Mouse (Mus musculus) hindbrain, embryonic 10.5 days (tissue): ENCODE results near the gene Speg. TPM values are rescaled to one million over a fixed set of nuclear protein-coding genes. Genes with fewer than 3 reads are reported as not detected.

Experiments
- DNase-seq: peaks from one replicate; pipeline ENCODE4 v3.0.0-alpha.2; 2017; ENCODE audit warnings: low spot score
- H3K27ac ChIP-seq: fragments of 300-500 bp; sonication (generic); 2 replicates; pipeline ENCODE4 v1.5.1; 2016; ENCODE audit warnings: mild to moderate bottlenecking, moderate library complexity
- H3K27me3 ChIP-seq: fragments of 300-500 bp; sonication (generic); 2 replicates; pipeline ENCODE4 v1.6.1; 2016; ENCODE audit warnings: mild to moderate bottlenecking; ENCODE audit not compliant: poor library complexity, insufficient read depth, severe bottlenecking
- H3K36me3 ChIP-seq: fragments of 300-500 bp; sonication (generic); 2 replicates; pipeline ENCODE4 v1.6.1; 2016; ENCODE audit warnings: mild to moderate bottlenecking, moderate library complexity
- H3K4me1 ChIP-seq: fragments of 300-500 bp; sonication (generic); replicated peaks from 2 replicates; pipeline ENCODE4 v1.6.1; 2016; ENCODE audit warnings: mild to moderate bottlenecking
- H3K4me3 ChIP-seq: fragments of 300-500 bp; sonication (generic); 2 replicates; pipeline ENCODE4 v1.5.1; 2016; ENCODE audit warnings: mild to moderate bottlenecking, moderate library complexity
- H3K9me3 ChIP-seq: fragments of 300-500 bp; sonication (generic); 2 replicates; pipeline ENCODE4 v1.6.1; 2016; ENCODE audit warnings: mild to moderate bottlenecking, moderate library complexity
- WGBS: fragments of 180-500 bp; shearing (Covaris S2); methylation state at CpG from one replicate; pipeline ENCODE4 v1.1.7; 2016; 5-methylcytosine and 5-hydroxymethylcytosine counted together
- polyA plus RNA-seq: library from polyadenylated mRNA; unstranded; fragments of >200 nt; fragmentation: Nextera tagmentation; extraction: Ambion mirVana; gene quantifications from 2 replicates; pipeline ENCODE4 v1.2.1, GENCODE M21; 2016

The Speg gene
- polyA plus RNA-seq, 1 experiment from 2014 or later = 20.2 TPM

DNA sequence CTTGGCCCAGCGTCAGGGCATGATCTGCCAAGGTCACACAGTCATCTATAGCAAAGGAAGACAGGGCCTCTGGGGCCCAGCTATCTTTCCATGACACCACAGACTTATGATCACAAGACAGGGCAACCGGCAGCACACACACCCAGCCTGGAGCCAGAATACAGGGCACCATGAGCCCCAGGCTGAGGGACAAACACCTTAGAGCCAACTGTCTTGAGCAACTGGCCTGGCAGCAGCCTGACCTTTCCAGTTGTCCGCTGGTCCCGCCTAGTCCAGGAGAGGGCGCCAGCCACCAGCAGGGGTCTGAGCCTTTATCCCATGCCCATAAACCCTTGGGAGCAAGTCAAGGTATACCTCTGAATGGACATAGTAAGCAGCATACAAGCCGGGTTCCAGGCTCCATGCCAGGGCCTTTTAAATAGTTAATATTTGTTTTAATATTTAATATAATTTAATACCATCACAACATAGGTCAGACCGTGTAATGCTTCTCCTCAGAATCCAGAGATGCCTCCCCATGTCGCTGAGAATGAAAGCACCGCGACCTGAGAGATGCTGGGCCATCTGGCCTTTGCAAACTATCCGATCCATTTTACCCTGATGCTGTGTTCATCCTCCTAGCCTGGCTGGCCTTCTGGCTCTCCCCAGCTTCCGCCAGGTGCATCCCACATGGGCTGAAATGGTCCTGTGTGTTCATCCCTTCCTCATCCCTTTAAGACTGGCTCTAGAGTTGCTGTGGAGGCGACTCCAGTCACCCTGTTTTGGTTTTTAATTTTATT, 3.6 kb upstream of the Speg start:
- peak; percentile 57 for DNase-seq
- H3K9me3 ChIP-seq = no peaks in the 10 kb centered on the region
- peaks cover 45% of the 10 kb centered on the region for H3K27me3 ChIP-seq
- WGBS = 60% methylated on average over 13 of the region's 13 CpGs
- H3K4me1 ChIP-seq = peaks cover 53% of the 10 kb centered on the region
- H3K27ac ChIP-seq = no peak overlapping the region
- no peak overlapping the region for H3K4me3 ChIP-seq
- no peaks in the 10 kb centered on the region for H3K36me3 ChIP-seq

DNA sequence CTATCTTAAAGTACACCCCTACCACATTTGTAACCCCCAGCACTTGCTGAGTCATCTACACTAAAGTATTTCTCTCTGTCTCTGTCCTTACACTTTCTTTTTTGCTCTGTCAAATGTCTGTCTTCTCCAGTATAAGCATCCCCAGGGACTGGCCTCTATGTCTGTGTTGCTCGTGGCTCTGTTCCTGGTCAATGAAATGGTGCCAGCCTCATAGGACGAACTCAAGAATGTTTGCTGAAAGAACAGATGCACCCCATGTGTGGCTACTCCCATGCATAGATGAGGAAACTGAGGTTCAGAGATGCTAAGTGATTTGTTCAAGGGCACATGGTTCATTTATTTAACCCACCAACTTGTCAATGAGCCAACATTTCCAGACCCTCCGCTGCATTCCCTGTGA, 2.6 kb upstream of the Speg start:
- Histone ChIP-seq H3K9me3 (no peaks in the 10 kb centered on the region), H3K27me3 (peaks cover 51% of the 10 kb centered on the region), H3K27ac (no peak overlapping the region), H3K4me1 (peaks cover 48% of the 10 kb centered on the region), H3K36me3 (no peaks in the 10 kb centered on the region), H3K4me3 (no peak overlapping the region)
- no peak for DNase-seq
- WGBS = 77% methylated on average over 3 of the region's 3 CpGs

DNA sequence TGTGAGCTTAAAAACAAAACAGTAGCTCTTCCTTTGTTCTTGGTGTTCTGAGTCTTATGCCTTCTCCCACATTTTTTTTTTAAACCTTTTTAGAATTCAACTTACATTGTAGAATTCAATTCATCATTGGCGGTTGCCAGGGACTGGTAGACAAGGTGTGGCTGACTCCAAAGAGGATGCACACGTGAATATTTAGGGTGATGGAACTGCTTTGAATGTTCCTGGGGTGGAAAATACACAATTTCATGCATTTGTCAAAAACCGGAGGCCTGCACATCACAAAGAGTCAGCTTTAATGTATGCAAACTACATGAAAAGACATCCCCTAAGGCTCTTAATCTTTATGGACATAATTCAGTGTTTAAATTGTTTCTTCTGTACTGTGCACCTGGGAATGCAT, 1.8 kb upstream of the Speg start:
- H3K4me3 ChIP-seq = no peak overlapping the region
- H3K36me3 ChIP-seq = no peaks in the 10 kb centered on the region
- H3K4me1 ChIP-seq = peaks cover 48% of the 10 kb centered on the region
- WGBS = 61% methylated on average over 3 of the region's 3 CpGs
- H3K27me3 ChIP-seq = peaks cover 57% of the 10 kb centered on the region
- DNase-seq = no peak
- H3K27ac ChIP-seq = no peak overlapping the region
- H3K9me3 ChIP-seq = no peaks in the 10 kb centered on the region

DNA sequence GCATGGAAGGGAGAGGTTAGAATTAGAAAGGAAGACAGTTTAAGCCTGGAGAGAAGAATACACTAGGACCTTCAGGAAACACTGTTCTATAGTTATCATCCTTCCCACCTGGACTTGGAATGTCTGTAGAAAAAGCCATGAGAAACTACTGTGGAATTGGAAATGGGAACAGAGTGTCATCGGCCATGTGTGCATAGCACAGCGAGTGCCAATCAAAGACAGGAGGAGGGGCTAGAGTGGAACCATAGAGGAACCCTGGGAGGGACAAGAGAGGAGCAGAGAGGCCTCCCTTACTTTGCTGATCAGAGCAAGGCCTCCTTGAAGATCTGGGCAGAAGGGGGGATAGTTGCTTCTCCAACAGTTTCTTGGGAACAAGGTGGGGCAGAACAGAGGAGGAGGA, 4.1 kb downstream of the Speg start:
- peaks cover 87% of the 10 kb centered on the region for H3K27me3 ChIP-seq
- 80% methylated on average over 2 of the region's 2 CpGs for WGBS
- peak overlapping the region; percentile 16; the same call in 1 of the 2 replicates for H3K27ac ChIP-seq
- no peak for DNase-seq
- peaks cover 64% of the 10 kb centered on the region for H3K4me1 ChIP-seq
- no peaks in the 10 kb centered on the region for H3K9me3 ChIP-seq
- H3K36me3 ChIP-seq = no peaks in the 10 kb centered on the region
- H3K4me3 ChIP-seq = no peak overlapping the region

DNA sequence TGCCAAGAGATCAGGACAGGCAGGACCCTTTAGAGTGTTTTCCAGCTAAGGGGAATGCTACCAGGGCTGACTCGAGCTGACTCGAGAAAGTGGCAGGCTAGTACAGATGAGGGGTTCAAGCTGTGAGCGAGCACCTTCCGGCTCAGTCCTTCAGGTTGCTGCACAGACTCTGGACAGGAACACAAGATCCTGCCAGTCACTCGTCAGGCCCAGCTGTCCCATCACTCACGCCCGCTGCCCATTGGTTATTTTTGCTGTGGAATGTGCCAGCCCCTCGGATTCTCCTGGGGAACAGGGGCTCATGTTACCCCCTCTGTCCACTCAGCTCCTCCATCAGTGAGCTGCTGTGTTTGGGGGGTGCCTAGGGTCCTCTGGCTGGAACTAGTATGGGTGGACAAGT, 4.8 kb downstream of the Speg start:
- DNase-seq = no peak
- H3K27ac ChIP-seq = 0 out of 2 replicates have a peak overlapping the region, but pooled peaks have one; percentile 35
- H3K27me3 ChIP-seq = peaks cover 87% of the 10 kb centered on the region
- H3K9me3 ChIP-seq = no peaks in the 10 kb centered on the region
- 58% methylated on average over 8 of the region's 8 CpGs for WGBS
- no peak overlapping the region for H3K4me3 ChIP-seq
- no peaks in the 10 kb centered on the region for H3K36me3 ChIP-seq
- H3K4me1 ChIP-seq = peaks cover 63% of the 10 kb centered on the region

DNA sequence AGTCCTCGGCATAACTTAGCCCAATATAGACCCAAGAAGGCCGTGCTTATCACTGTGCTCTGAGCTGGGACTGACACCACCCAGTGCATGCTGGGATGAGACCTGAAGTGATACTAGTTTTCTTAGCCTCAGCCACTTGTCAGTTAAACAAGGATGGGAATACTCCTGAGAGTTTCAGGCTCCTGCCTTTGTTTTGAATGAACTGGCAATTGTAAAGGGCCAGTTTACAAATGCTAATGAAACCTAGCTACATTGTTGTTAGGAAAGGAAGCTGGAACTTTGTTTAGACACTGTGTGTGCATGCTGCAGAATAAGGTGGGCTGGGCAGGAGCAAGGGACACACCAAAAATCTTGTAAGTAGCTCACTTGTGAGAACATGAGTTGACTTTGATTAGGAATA, 5.9 kb downstream of the Speg start:
- Histone ChIP-seq H3K36me3 (no peaks in the 10 kb centered on the region), H3K9me3 (no peaks in the 10 kb centered on the region), H3K27me3 (peaks cover 87% of the 10 kb centered on the region), H3K27ac (no peak overlapping the region), H3K4me3 (no peak overlapping the region), H3K4me1 (peaks cover 63% of the 10 kb centered on the region)
- DNase-seq = no peak
- 42% methylated on average over 2 of the region's 2 CpGs for WGBS

DNA sequence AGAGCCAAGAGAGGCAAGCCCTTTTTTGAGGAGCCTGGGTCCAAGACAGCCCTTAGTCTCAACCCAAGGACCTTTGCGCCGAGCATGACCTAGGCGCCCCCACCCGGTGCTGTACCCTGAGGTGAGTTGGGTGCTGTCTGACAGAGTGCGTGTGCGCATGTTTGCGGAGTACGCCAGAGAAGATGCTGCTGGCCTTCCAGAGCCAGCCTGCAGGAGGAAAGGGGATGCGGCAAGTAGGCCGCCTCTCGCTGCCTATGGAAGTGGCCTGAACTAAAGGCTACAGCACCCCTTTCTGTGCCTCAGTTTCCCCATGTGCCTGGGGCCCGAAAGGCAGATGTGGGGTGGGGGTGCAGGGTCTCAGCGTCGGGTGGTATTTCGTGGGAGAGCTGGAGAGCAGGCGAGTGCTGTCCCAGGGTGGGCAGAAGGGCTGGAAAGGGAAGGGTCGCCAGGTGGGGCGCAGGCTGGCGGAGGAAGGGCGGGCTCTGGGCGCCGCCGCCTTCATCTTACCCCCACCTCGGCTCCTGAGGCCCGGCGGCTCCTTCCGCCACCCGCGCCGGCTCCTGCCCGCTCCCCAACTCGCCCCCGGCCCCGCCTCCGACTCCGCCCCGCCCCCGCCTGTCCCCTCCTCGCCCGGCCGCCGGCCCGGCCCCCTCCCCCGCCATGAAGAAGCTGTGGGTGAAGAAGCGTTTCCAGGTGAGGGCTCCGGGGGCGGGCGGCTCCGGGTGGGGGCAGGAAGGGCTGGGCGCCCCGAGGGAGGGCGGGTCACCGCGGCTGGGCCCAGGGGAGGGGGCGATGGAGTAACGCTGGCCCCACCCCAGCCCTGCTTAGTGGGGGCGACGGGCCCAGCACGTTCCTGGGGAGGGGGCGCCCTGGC, 6.6 kb downstream of the Speg start:
- H3K4me3 ChIP-seq = peak overlapping the region; percentile 64
- 2% methylated on average over 58 of the region's 60 CpGs for WGBS
- H3K27me3 ChIP-seq = peaks cover 87% of the 10 kb centered on the region
- peak overlapping the region; percentile 90 for H3K27ac ChIP-seq
- peak; percentile 67 for DNase-seq
- peaks cover 66% of the 10 kb centered on the region for H3K4me1 ChIP-seq
- H3K9me3 ChIP-seq = no peaks in the 10 kb centered on the region
- H3K36me3 ChIP-seq = no peaks in the 10 kb centered on the region

DNA sequence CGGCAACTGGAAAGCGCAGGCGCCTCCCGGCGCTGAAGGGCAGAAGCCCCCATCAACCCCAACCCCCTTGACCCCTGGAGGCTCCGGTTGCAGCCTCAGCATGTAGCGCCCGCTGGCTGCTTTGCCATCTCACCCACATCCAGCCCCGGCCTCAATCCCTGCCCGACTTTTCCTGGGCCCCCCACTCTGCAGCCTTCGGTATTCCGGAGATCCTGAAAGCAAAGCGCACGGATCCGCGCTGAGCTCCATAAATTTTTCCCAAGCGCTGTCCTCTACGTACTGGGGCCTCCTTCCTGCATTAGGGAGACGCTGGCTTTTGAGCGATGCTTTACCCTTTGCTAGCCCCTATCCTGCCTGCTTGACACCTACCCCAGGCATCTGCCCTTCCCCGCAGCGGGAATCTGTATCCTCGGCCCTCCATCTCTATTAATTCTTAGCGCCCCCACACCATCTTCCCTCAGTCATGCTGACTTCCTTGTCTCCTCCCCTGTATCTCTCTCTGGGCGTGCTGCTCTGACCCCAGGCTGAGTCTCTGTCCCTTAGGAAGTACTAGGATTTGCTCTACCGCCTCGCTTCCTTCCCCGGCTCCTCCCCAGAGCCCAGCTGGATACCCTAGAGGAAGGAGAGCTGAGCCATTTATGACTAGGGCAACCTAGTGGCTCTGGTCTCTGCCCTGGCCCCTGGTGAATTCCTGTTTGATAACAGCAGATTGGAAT, 7.4 kb downstream of the Speg start:
- 1% methylated on average over 28 of the region's 28 CpGs for WGBS
- Histone ChIP-seq H3K9me3 (no peaks in the 10 kb centered on the region), H3K27me3 (peaks cover 87% of the 10 kb centered on the region), H3K36me3 (no peaks in the 10 kb centered on the region), H3K4me1 (peaks cover 74% of the 10 kb centered on the region), H3K27ac (peak overlapping the region; percentile 90), H3K4me3 (peak overlapping the region; percentile 64)
- DNase-seq = peak; percentile 53

DNA sequence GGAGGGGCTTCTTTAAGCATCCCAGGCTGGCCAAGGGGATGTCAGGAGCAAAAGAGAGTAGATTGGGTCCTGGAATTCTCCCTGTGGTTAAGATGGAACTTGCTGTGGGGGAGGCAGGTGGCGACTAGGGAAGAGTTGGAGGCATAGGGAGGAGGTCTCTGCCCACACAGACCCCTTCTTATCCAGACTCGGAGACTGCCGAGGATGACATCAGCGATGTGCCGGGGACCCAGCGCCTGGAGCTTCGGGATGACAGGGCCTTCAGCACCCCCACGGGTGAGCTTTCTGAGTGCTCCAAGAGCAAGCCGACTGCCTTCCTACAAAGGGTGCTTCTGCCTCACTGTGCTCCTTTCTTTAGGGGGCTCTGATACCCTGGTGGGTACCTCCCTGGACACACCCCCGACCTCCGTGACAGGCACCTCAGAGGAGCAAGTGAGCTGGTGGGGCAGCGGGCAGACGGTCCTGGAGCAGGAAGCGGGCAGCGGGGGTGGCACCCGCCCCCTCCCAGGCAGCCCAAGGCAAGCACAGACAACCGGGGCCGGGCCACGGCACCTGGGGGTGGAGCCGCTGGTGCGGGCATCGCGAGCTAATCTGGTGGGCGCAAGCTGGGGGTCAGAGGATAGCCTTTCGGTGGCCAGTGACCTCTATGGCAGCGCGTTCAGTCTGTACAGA, 9.5 kb downstream of the Speg start:
- 87% methylated on average over 27 of the region's 27 CpGs for WGBS

DNA sequence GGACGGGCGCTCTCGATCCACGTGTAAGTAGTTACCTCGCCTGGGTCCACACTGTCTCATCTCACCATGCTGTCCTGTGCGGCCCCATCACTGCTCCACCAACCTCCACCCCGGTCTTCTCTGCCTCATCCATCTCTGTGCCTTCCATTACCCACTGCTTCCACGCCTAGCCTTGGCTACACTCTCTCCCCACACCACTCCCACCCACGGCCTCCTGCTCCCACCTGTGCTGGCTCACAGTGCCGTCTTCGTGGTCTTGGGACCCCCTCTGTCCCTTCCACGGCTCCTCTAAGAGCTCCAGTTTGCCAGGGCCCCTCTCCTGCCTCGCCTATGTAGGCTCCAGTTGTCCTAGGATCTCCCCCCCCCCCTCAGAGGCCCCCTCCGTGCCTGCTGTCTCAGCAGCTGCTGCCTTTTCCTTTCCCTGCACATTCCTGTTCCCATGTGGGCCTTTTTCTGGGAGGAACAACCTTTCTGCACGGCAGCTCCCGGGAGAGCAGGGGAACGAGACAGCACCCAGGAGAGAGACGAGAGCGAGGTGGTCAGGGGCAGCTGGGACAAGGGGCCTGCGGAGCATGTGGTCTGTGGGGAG, 10.1 kb downstream of the Speg start:
- H3K4me3 ChIP-seq = no peak overlapping the region
- H3K9me3 ChIP-seq = no peaks in the 10 kb centered on the region
- no peak for DNase-seq
- peak overlapping the region; percentile 54 for H3K27ac ChIP-seq
- H3K27me3 ChIP-seq = peaks cover 87% of the 10 kb centered on the region
- H3K4me1 ChIP-seq = peaks cover 83% of the 10 kb centered on the region
- WGBS = 70% methylated on average over 20 of the region's 20 CpGs
- H3K36me3 ChIP-seq = 0 out of 2 replicates have a peak, but pooled peaks cover 2% of the 10 kb centered on the region

More for the DNA sequence above, 9.5 kb downstream of the Speg start:
- peaks cover 87% of the 10 kb centered on the region for H3K27me3 ChIP-seq
- H3K4me3 ChIP-seq = no peak overlapping the region
- H3K27ac ChIP-seq = peak overlapping the region; percentile 54; the same call in 1 of the 2 replicates
- H3K36me3 ChIP-seq = no peaks in the 10 kb centered on the region
- H3K4me1 ChIP-seq = peaks cover 90% of the 10 kb centered on the region
- no peak for DNase-seq
- H3K9me3 ChIP-seq = no peaks in the 10 kb centered on the region

DNA sequence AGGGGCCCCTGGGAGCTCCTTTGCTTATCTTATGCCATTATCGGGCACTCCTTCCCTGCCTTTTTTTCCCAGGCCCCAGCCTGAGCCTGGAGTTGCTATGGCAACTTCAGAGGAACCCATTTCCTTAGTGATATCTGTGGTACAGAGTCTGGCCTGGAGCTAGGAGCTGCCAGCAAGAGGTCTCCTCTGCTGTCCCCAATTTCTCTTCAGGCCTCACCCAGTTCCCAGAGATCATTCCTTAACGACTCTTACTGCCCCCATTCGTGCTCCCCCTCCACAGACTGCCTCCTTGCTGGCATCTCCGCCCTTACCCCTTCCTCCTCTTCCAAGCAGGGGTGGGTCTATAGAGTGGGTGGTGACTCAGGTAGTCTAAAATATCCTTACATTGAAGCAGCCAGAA, 11.1 kb downstream of the Speg start:
- peaks cover 75% of the 10 kb centered on the region for H3K4me1 ChIP-seq
- no peak overlapping the region for H3K4me3 ChIP-seq
- H3K9me3 ChIP-seq = no peaks in the 10 kb centered on the region
- 29% methylated on average over 4 of the region's 4 CpGs for WGBS
- peaks cover 86% of the 10 kb centered on the region for H3K27me3 ChIP-seq
- 0 out of 2 replicates have a peak, but pooled peaks cover 3% of the 10 kb centered on the region for H3K36me3 ChIP-seq
- no peak for DNase-seq
- H3K27ac ChIP-seq = no peak overlapping the region

DNA sequence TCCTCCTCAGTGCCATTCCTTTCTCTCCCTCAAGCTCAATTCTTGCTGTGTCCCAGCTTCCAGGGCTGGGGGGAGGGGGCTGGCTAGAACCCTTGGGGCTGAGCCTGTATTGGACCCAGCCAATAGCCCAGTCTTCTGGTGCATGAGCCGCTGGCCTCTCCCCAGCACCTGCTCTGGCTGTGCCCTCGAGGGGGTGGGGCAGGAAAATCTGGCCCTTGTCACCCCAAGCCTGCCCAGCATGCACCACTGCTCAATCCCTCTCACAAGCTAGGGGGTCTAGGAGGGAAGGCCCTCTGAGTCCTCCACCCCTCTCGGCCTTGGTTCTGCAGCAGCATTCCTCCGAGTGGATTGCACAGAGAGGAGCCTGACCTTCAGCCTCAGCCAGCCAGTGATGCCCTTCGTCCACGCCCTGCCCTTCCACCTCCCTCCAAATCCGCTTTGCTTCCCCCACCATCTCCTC, 12.4 kb downstream of the Speg start:
- no peak for DNase-seq
- Histone ChIP-seq H3K27ac (peak overlapping the region; percentile 75; the same call in 1 of the 2 replicates), H3K27me3 (peaks cover 87% of the 10 kb centered on the region), H3K4me3 (peak overlapping the region; percentile 38), H3K36me3 (peaks cover 3% of the 10 kb centered on the region; the same call in 1 of the 2 replicates), H3K4me1 (peaks cover 62% of the 10 kb centered on the region), H3K9me3 (no peaks in the 10 kb centered on the region)
- 17% methylated on average over 7 of the region's 7 CpGs for WGBS
